Mouse (Mus musculus) small intestine, adult 2 months (tissue): ENCODE data around the gene Agxt. TPM values are rescaled to one million over a fixed set of nuclear protein-coding genes. Genes with fewer than 3 reads are reported as not detected.

Experiments
- H3K27ac ChIP-seq: fragments of 200-500 bp; 2 replicates; pipeline ENCODE4 v1.5.1; 2012; ENCODE audit warnings: low read depth, low read length, control low read depth, inconsistent platforms; ENCODE audit not compliant: insufficient read depth
- H3K27me3 ChIP-seq: fragments of 200-500 bp; 2 replicates; pipeline ENCODE4 v1.6.1; 2012; ENCODE audit warnings: mild to moderate bottlenecking, moderate library complexity, low read length, inconsistent platforms; ENCODE audit not compliant: control insufficient read depth, insufficient read depth
- H3K36me3 ChIP-seq: fragments of 200-500 bp; 2 replicates; pipeline ENCODE4 v1.6.1; 2012; ENCODE audit warnings: mild to moderate bottlenecking, low read length, control low read depth, inconsistent platforms; ENCODE audit not compliant: control insufficient read depth, insufficient read depth
- H3K4me1 ChIP-seq: fragments of 200-500 bp; 2 replicates; pipeline ENCODE4 v1.6.1; 2012; ENCODE audit warnings: low read length, inconsistent platforms, mixed read lengths; ENCODE audit not compliant: control insufficient read depth, insufficient read depth, insufficient read length
- H3K4me3 ChIP-seq: fragments of 200-500 bp; 2 replicates; pipeline ENCODE4 v1.5.1; 2012; ENCODE audit warnings: low read depth, mild to moderate bottlenecking, control low read depth, inconsistent platforms, low read length, moderate library complexity
- CTCF ChIP-seq: fragments of 200-500 bp; IDR thresholded peaks from 2 replicates; pipeline ENCODE4 v1.5.1; 2012; ENCODE audit warnings: low read depth, mild to moderate bottlenecking, control low read depth, inconsistent platforms, low read length, moderate library complexity, mixed read lengths; ENCODE audit not compliant: insufficient replicate concordance, insufficient read length; ENCODE audit errors: extremely low read depth
- POLR2A ChIP-seq: fragments of 200-500 bp; IDR thresholded peaks from 2 replicates; pipeline ENCODE4 v1.6.1; 2012; ENCODE audit warnings: low read depth, mild to moderate bottlenecking, control low read depth, inconsistent platforms, low read length, moderate library complexity
- WGBS: fragments of 180-500 bp; shearing (Covaris S2); methylation state at CpG from one replicate; pipeline ENCODE4 v1.1.7; 2018; 5-methylcytosine and 5-hydroxymethylcytosine counted together
- polyA plus RNA-seq: library from polyadenylated mRNA; depleted of rRNA; stranded (reverse); fragments of >200 nt; gene quantifications from 2 replicates; pipeline ENCODE4 v1.2.3, GENCODE M21; 2012

Gene Agxt
- polyA plus RNA-seq, 1 experiment: 0.58 TPM

DNA sequence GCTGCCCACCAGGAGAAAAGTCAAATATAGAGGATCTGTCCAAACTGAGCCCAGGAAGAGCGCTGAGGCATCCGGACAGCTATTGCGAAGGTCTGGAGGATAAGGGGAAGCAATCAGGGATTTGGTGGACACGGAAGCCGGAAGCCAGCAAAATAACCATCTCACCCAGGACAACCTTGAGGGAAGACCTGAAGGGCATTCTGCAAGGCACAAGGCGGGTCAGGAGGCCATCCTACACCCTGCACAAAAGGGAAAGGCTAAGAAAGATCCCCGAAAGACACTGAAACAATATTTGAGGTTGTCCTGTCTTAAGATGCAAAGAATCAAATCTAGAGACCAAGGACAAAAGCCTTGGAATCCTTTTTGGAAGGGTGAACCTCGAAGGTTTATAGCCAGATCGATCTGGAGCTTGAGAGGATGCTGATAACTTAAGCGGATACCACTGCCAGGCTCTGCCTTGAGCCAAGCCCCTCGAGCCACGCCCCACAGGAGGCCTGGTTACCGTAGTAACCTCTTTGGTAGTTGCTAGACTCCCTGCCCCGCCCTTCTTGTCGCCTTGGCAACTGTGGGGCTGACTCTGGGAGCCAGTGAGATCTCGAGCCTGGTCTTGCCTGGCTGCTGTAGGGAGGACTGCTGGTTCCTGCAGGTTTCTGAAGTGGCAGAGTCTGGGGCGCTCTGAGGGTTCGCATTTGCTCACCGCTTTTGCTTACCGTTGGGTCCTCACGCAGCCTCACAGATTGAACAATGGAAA is 20.2 kb upstream of the Agxt start:
- Histone ChIP-seq H3K36me3 (no peaks in the 10 kb centered on the region), H3K27ac (no peak overlapping the region), H3K4me3 (peak overlapping the region; percentile 31), H3K27me3 (0 out of 2 replicates have a peak, but pooled peaks cover 3% of the 10 kb centered on the region), H3K4me1 (no peaks in the 10 kb centered on the region; the same call in 1 of the 2 replicates)
- TF ChIP-seq POLR2A: no peak
- no peak for TF ChIP-seq CTCF
- WGBS: 27% methylated on average over 21 of the region's 21 CpGs

DNA sequence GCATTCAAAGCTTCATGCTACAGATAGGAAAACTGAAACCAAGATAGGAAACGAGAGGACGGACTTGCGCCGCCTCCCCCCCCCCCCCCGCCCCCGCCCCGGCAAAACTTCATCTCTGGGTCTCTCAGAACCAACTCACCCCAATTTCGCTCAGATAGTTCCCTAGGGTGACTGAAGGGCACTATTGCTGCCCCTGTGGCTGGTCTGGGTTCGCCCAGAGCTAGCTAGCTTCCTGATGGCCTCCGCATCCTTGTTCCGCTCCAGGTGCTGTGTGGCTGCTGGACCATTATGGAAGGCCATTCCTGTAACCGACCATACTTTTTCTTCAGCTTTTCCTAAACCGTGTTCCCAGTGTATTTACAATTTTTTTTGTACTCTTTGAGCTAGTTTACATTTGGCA is 19.6 kb upstream of the Agxt start:
- Histone ChIP-seq H3K4me3 (peak overlapping the region; percentile 31), H3K4me1 (no peaks in the 10 kb centered on the region; the same call in 1 of the 2 replicates), H3K27ac (no peak overlapping the region), H3K36me3 (no peaks in the 10 kb centered on the region), H3K27me3 (0 out of 2 replicates have a peak, but pooled peaks cover 3% of the 10 kb centered on the region)
- 22% methylated on average over 13 of the region's 13 CpGs for WGBS
- no peak for TF ChIP-seq POLR2A
- TF ChIP-seq CTCF: no peak

GRCm38 (mm10) chr1:93118816-93119215 is 16.2 kb upstream of the Agxt start:
- no peaks in the 10 kb centered on the region; the same call in 1 of the 2 replicates for H3K4me1 ChIP-seq
- TF ChIP-seq POLR2A (no peak), CTCF (no peak)
- H3K4me3 ChIP-seq: no peak overlapping the region
- no peaks in the 10 kb centered on the region for H3K36me3 ChIP-seq
- H3K27me3 ChIP-seq: 0 out of 2 replicates have a peak, but pooled peaks cover 3% of the 10 kb centered on the region
- WGBS: 58% methylated on average over 4 of the region's 4 CpGs
- H3K27ac ChIP-seq: no peak overlapping the region

GRCm38 (mm10) chr1:93123179-93123854 is 11.7 kb upstream of the Agxt start:
- no peak overlapping the region for H3K4me3 ChIP-seq
- TF ChIP-seq CTCF (no peak), POLR2A (no peak)
- no peaks in the 10 kb centered on the region for H3K36me3 ChIP-seq
- no peak overlapping the region for H3K27ac ChIP-seq
- no peaks in the 10 kb centered on the region for H3K27me3 ChIP-seq
- H3K4me1 ChIP-seq: no peaks in the 10 kb centered on the region
- 84% methylated on average over 11 of the region's 11 CpGs for WGBS

- H3K27me3 ChIP-seq: no peaks in the 10 kb centered on the region
- WGBS: 56% methylated on average over 8 of the region's 8 CpGs
- TF ChIP-seq POLR2A (no peak), CTCF (no peak)
- peaks cover 2% of the 10 kb centered on the region; the same call in 1 of the 2 replicates for H3K4me1 ChIP-seq
- no peak overlapping the region for H3K4me3 ChIP-seq
- no peaks in the 10 kb centered on the region for H3K36me3 ChIP-seq
- no peak overlapping the region for H3K27ac ChIP-seq
Measured at GRCm38 (mm10) chr1:93124066-93124465, 11.0 kb upstream of the Agxt start.

DNA sequence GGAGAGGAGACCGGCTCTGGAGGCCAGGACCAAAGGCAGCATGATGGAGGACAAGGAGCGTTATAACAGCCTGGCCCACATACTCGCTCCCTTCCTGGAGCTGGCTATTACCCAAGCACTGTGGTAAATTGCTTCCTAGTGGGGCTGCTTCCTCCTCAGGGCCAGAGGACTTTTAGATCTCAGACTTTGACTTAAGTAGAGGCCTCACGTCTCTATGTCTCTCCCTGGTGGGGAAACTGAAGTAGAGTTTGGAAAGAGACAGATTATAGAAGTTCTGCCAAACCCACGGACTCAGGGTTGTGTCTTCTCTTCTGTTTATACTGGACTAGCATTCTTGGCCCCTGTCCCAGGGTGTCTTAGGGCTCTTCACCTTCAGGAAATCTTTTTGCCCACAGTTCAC is 9.8 kb upstream of the Agxt start:
- Histone ChIP-seq H3K4me1 (peaks cover 9% of the 10 kb centered on the region; the same call in 1 of the 2 replicates), H3K27me3 (no peaks in the 10 kb centered on the region), H3K36me3 (no peaks in the 10 kb centered on the region), H3K4me3 (no peak overlapping the region), H3K27ac (no peak overlapping the region)
- TF ChIP-seq CTCF (peak; percentile 18; the same call in 1 of the 2 replicates), POLR2A (no peak)
- WGBS: 8% methylated on average over 5 of the region's 5 CpGs

DNA sequence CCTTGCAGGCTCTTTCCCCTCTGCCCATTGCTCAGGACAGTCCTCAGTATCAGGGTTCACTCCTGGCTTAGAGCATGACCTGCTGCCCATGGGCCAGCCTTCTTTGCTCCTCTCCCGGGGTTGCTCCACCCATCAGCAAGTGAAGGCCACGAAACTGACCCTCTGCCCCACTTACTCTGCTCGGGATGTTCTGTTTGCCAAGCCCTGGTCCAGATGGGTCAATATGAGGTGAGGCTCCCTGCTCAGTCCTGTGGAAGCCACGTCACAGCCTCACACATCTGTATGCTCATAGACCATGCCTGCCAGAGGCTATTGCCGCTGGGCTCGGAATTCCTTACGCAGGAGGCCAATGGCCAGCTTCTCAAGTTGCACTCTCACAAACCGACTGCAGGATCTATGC is 6.8 kb upstream of the Agxt start:
- Histone ChIP-seq H3K27ac (no peak overlapping the region), H3K4me3 (no peak overlapping the region), H3K36me3 (no peaks in the 10 kb centered on the region), H3K27me3 (no peaks in the 10 kb centered on the region), H3K4me1 (peaks cover 13% of the 10 kb centered on the region)
- TF ChIP-seq POLR2A (no peak), CTCF (no peak)
- WGBS: 80% methylated on average over 8 of the region's 8 CpGs
